Mouse (Mus musculus): ENCODE results near the gene Vps37c. TPM values are rescaled to one million over a fixed set of nuclear protein-coding genes. Genes with fewer than 3 reads are reported as not detected.
A peak's percentile ranks its signal among the peaks of the same experiment; 100 is the strongest.

Gene Vps37c
- polyA plus RNA-seq, 1 experiment from 2014 or later, result 36.1 TPM

DNA sequence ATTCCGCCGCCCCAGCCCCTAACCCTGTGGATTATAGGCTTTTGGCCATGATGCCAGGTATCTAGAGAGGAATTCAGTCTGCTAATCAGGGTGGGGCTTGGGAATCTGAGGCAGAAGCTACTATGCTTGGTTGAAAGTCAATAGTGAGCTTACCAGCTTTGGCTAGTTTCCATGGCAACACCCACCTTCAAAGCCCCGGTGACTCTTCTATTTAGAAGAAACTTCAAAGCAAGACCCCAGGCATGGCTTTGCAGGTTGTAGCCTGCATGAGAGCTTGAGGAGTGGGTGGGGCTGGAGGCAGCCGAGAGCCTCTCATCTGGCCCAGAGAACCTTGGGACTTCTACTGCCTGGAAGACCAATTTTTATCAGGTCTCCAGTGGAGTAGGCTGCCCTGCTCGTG is 35.1 kb downstream of the Vps37c start:
- Histone ChIP-seq H3K9me3 (no peaks in the 10 kb centered on the region), H3K4me3 (no peak overlapping the region), H3K36me3 (replicated peaks) (no peaks in the 10 kb centered on the region), H3K27me3 (ENCODE audit: poor library complexity, severe bottlenecking) (peaks cover 5% of the 10 kb centered on the region; the same call in 1 of the 2 replicates), H3K27ac (peak overlapping the region; percentile 65; the same call in 1 of the 2 replicates), H3K4me1 (peaks cover 48% of the 10 kb centered on the region)
- 29% methylated on average over 5 of the region's 5 CpGs for WGBS
- DNase-seq (ENCODE audit: extremely low spot score, low spot score), result no peak

DNA sequence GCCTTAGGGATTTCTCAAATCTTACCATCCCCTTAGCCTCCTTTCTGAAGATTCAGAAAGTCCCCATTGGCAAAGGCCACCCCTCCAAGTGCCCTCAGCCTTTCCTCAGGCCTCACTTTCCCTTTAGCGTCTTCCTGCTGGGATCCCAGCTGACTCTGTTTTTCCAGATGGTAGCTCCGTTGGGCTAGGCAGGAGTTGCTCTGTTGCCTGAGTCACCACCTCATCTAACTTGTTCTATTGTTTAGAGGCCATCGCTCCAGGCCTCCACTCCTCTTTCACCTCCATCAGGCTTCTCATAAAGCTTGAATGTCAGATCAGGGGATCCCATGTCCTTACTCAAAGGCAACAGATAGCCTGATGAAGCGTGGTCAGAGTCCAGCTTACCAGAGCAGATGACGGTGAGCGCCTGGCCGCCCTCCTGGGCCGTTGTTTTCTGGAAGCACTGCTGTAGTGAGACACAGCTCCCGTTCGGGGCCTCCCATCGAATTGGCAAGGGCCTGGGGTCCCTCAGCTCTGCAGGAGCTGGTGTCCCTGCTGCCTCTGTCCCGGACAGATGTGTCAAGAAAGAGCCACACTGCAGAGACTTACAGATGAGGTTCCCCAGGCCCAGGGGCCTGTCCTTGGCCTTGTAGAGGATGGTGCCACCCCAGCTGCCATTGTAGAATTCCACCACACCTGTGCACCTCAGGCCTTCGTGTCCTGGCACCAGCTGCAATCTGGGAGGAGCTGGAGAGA is 36.3 kb downstream of the Vps37c start:
- peak overlapping the region; percentile 48; the same call in 1 of the 2 replicates for H3K27ac ChIP-seq
- H3K4me3 ChIP-seq, result no peak overlapping the region
- peaks cover 41% of the 10 kb centered on the region for H3K4me1 ChIP-seq
- H3K36me3 ChIP-seq (replicated peaks), result no peaks in the 10 kb centered on the region
- no peaks in the 10 kb centered on the region for H3K9me3 ChIP-seq
- H3K27me3 ChIP-seq (ENCODE audit: poor library complexity, severe bottlenecking), result peaks cover 5% of the 10 kb centered on the region; the same call in 1 of the 2 replicates
- DNase-seq (ENCODE audit: extremely low spot score, low spot score), result no peak
- 80% methylated on average over 13 of the region's 13 CpGs for WGBS

DNA sequence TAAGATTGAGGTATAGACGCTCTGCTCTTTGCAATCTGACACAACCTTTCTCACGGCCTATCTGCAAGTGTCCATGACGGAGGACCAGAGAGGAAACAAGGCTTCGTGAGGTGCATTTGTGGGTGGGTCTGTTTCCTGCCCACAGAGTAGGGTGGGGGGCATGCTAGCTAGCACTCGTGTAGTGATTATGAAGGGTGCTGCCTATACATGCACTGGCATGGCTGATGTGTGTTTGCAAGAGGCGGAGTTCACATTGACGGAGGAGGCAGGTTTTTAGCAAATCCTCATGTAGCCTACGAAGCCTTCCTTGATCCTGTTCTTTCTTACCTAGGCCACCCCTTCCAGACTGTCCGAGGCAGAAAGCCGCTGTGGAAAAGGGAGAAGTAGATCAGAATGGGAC is 41.4 kb downstream of the Vps37c start:
- H3K36me3 ChIP-seq (replicated peaks), result no peaks in the 10 kb centered on the region
- no peak for DNase-seq (ENCODE audit: extremely low spot score, low spot score)
- H3K4me3 ChIP-seq, result no peak overlapping the region
- peaks cover 2% of the 10 kb centered on the region; the same call in 1 of the 2 replicates for H3K4me1 ChIP-seq
- no peaks in the 10 kb centered on the region for H3K9me3 ChIP-seq
- no peak overlapping the region for H3K27ac ChIP-seq
- no peaks in the 10 kb centered on the region for H3K27me3 ChIP-seq (ENCODE audit: poor library complexity, severe bottlenecking)
- 93% methylated on average over 10 of the region's 10 CpGs for WGBS

DNA sequence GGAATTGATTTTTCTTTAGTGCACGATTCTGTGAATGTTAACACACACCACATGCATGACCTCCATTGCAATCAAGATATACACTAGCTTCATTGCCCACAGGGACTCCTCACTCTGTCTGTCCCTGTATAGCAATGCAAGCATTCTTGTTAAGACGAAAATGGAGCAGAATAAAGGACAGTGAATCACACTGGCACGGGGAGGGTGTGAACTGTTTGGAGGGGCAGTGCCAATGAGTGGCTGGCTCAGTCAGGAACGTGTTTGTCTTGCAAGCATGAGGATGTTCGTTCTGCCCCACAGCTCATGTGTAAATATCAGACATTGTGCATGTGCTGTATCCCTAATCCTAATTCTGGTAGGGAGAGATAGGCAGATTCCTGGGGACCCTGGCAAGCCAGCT is 41.9 kb downstream of the Vps37c start:
- Histone ChIP-seq H3K4me3 (no peak overlapping the region), H3K27ac (no peak overlapping the region), H3K27me3 (ENCODE audit: poor library complexity, severe bottlenecking) (no peaks in the 10 kb centered on the region), H3K9me3 (no peaks in the 10 kb centered on the region), H3K36me3 (replicated peaks) (no peaks in the 10 kb centered on the region), H3K4me1 (no peaks in the 10 kb centered on the region)
- 85% methylated on average over 5 of the region's 5 CpGs for WGBS
- DNase-seq (ENCODE audit: extremely low spot score, low spot score), result no peak

DNA sequence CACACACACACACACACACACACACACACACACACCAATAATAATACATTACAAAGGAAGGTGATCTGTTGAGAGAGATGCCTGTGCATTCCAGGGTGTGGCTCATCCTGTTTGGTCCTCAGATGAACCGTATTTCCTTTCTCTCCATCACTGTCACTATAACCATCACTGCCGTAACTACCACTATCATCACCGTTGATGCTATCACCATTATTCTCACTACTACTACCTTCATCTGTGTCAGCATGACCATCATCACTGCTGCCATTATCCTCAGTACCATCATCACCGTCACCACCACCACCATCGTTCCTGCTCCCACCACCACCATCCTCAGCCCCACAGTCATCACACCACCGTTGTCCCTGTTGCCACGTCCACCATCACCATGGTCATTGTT is 43.4 kb downstream of the Vps37c start:
- Histone ChIP-seq H3K9me3 (no peaks in the 10 kb centered on the region), H3K27me3 (ENCODE audit: poor library complexity, severe bottlenecking) (no peaks in the 10 kb centered on the region), H3K4me3 (no peak overlapping the region), H3K27ac (no peak overlapping the region), H3K4me1 (no peaks in the 10 kb centered on the region), H3K36me3 (replicated peaks) (no peaks in the 10 kb centered on the region)
- 95% methylated on average over 7 of the region's 7 CpGs for WGBS
- DNase-seq (ENCODE audit: extremely low spot score, low spot score), result no peak

DNA sequence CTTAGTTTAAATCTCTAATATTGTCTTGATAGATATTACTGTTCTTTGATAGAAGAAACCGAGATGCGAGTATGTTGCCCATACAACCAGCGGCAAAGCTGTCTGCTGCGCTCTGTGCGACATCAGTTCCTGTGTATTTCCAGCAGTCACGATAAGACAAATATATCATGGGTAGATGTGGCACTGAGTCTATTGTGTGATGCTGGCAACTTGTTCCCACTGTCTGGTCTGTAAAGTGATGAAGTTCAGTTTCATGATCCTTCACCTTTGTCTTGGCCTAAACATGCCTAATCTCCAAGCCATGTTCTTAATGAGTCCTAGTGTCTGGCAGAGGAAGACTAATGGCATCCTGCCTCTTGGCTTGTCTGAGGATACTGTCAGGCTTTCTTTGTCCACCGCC is 44.2 kb downstream of the Vps37c start:
- 92% methylated on average over 7 of the region's 7 CpGs for WGBS
- H3K36me3 ChIP-seq (replicated peaks), result no peaks in the 10 kb centered on the region
- H3K9me3 ChIP-seq, result no peaks in the 10 kb centered on the region
- H3K27me3 ChIP-seq (ENCODE audit: poor library complexity, severe bottlenecking), result no peaks in the 10 kb centered on the region
- no peak overlapping the region for H3K27ac ChIP-seq
- no peak overlapping the region for H3K4me3 ChIP-seq
- no peaks in the 10 kb centered on the region for H3K4me1 ChIP-seq
- no peak for DNase-seq (ENCODE audit: extremely low spot score, low spot score)

DNA sequence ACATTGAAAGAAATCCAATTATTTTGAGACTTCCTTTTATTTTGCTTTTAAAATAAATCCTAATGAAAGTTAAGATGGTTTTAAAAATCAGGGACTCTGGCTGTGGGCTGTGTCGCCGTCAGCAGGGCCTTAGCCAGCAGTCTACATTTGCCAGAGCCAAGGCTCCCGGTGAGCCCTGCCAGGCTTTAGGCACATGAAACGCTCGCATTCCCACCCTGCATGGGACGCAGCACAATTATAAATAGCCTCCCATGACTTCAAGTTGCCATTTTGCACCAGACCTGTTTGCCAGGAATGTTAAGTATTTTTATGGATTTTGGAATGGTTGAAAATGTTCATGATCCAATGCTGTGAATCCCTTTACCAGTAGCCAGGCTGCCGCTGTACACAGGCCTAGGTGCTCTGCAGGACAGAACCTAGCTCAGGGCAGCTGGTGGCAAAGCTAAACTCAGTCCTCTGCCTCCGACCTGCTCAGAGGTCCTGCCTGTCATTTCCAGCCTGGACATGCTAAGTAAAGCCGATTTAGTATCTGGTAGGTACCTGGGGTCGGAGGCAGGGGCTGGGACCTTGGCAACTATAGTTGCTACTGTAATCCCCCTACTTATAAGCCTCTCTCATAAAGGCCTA is 45.1 kb downstream of the Vps37c start:
- H3K4me1 ChIP-seq, result no peaks in the 10 kb centered on the region
- no peak for DNase-seq (ENCODE audit: extremely low spot score, low spot score)
- no peak overlapping the region for H3K27ac ChIP-seq
- H3K36me3 ChIP-seq (replicated peaks), result no peaks in the 10 kb centered on the region
- H3K9me3 ChIP-seq, result no peaks in the 10 kb centered on the region
- no peak overlapping the region for H3K4me3 ChIP-seq
- no peaks in the 10 kb centered on the region for H3K27me3 ChIP-seq (ENCODE audit: poor library complexity, severe bottlenecking)
- 90% methylated on average over 10 of the region's 10 CpGs for WGBS

DNA sequence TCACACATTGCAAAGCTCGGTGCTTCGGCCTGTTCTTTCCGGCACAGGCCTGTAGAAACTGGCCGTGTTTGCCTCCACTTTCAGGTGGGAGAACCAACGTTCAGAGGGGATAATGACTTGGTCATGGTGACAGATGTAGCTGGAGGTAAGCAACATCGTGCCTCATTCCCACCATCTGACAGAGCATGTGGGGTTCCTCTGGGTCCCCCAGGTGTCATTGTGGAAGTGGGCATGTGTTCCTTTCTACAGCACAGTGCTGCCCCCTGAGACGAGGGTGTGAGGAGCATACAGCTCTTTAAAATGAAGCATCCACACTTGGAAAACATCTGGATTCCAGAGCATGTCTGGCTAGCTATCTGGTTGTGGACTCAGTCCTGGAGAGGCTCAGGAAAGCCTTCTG is 46.0 kb downstream of the Vps37c start:
- Histone ChIP-seq H3K36me3 (replicated peaks) (no peaks in the 10 kb centered on the region), H3K9me3 (no peaks in the 10 kb centered on the region), H3K4me3 (no peak overlapping the region), H3K4me1 (no peaks in the 10 kb centered on the region), H3K27ac (no peak overlapping the region), H3K27me3 (ENCODE audit: poor library complexity, severe bottlenecking) (no peaks in the 10 kb centered on the region)
- no peak for DNase-seq (ENCODE audit: extremely low spot score, low spot score)
- 90% methylated on average over 7 of the region's 7 CpGs for WGBS

DNA sequence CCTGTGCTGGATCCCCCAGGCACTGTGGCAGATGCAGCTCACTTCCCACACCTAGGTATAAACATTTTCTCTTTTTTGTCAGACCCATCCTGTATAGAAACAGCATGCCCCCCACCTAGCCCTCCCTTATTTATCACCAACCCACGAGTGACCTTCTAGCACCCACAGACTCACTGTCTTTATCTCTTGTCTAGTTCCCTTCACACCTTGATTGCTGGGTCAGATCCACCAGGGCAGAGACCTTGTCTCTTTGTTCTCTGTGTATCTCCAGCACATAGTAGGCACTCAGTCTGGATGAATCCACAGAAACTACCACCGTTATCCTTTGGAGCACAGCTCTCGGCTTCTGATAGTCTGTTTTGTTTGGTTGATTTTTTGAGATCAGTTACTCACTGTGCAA is 46.5 kb downstream of the Vps37c start:
- no peaks in the 10 kb centered on the region for H3K9me3 ChIP-seq
- no peak overlapping the region for H3K27ac ChIP-seq
- H3K27me3 ChIP-seq (ENCODE audit: poor library complexity, severe bottlenecking), result no peaks in the 10 kb centered on the region
- WGBS, result 96% methylated on average over 3 of the region's 3 CpGs
- H3K4me1 ChIP-seq, result no peaks in the 10 kb centered on the region
- H3K36me3 ChIP-seq (replicated peaks), result no peaks in the 10 kb centered on the region
- no peak overlapping the region for H3K4me3 ChIP-seq
- no peak for DNase-seq (ENCODE audit: extremely low spot score, low spot score)

DNA sequence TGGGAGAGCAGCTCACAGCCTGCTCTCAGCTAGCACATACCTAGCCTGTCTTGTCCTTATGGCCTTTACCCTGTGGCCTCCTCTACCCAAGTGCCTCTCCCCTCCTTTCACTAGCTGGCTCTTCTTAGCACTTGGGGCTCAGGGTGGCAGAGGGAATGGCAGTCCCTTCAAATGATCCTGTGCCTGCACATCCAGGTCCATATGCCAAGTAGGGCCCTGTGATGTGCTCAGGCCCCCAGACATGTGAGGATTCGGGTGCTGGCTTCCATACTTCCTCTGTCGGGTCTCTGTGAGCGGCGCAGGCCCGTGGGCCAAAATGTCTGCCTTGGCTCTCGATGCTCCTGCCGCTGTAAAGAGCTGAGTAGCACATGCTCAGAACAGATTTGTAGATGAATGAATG is 47.3 kb downstream of the Vps37c start:
- DNase-seq (ENCODE audit: extremely low spot score, low spot score), result no peak
- Histone ChIP-seq H3K4me1 (peaks cover 4% of the 10 kb centered on the region; the same call in 1 of the 2 replicates), H3K27ac (no peak overlapping the region), H3K27me3 (ENCODE audit: poor library complexity, severe bottlenecking) (no peaks in the 10 kb centered on the region), H3K9me3 (no peaks in the 10 kb centered on the region), H3K36me3 (replicated peaks) (no peaks in the 10 kb centered on the region), H3K4me3 (no peak overlapping the region)
- WGBS, result 96% methylated on average over 7 of the region's 7 CpGs

DNA sequence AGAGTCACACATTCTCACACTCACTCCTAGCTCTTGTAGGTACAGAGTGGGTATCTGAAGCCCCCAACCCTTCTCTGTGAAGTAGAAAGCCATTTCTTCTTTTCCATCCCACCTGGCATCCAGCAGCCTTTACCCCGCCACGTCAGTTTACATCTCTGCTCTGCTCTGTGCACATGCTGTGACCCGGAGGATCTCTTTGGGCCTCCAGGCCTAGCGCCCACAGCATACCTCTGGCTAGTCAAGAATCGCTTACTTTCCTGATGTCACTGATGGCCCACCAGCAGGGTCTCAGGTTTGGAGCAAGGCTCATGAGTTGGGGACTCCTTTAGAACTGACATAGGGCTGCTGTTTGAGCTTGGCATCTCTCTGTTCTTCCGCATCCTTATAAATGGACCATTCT is 49.5 kb downstream of the Vps37c start:
- Histone ChIP-seq H3K27ac (no peak overlapping the region), H3K4me1 (peaks cover 7% of the 10 kb centered on the region; the same call in 1 of the 2 replicates), H3K4me3 (no peak overlapping the region), H3K9me3 (no peaks in the 10 kb centered on the region), H3K36me3 (replicated peaks) (no peaks in the 10 kb centered on the region), H3K27me3 (ENCODE audit: poor library complexity, severe bottlenecking) (no peaks in the 10 kb centered on the region)
- DNase-seq (ENCODE audit: extremely low spot score, low spot score), result no peak
- WGBS, result 90% methylated on average over 6 of the region's 6 CpGs

DNA sequence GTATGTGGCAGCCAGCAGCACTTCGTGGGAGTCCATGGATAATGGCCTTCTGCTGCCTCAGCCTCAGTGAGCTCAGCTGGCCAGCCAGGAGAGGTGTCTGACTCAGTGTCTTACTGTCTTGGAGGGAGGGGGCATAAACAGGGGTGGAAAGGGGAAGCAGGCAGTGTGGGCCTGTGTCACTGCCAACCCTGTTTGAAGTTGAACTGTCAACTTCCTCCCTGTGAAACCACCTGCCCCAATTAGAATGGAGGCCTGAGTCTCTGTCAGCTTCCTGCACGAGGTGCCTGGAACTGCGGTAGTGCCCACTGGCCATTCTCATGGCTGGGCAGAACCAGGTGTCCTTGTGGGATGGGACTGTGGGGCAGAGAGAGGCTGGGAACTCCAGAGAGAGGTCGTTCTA is 50.3 kb downstream of the Vps37c start, which contains the start of gene Cd5:
Gene Cd5 (minus strand): TSS at position 192 of the 400 bp plus-strand sequence.
- no peaks in the 10 kb centered on the region for H3K9me3 ChIP-seq
- WGBS, result 78% methylated on average over 4 of the region's 4 CpGs
- DNase-seq (ENCODE audit: extremely low spot score, low spot score), result no peak
- no peaks in the 10 kb centered on the region for H3K27me3 ChIP-seq (ENCODE audit: poor library complexity, severe bottlenecking)
- H3K27ac ChIP-seq, result no peak within 1 kb of the TSS
- peaks cover 7% of the 10 kb centered on the region; the same call in 1 of the 2 replicates for H3K4me1 ChIP-seq
- no peak within 1 kb of the TSS for H3K4me3 ChIP-seq
- no peaks in the 10 kb centered on the region for H3K36me3 ChIP-seq (replicated peaks)

DNA sequence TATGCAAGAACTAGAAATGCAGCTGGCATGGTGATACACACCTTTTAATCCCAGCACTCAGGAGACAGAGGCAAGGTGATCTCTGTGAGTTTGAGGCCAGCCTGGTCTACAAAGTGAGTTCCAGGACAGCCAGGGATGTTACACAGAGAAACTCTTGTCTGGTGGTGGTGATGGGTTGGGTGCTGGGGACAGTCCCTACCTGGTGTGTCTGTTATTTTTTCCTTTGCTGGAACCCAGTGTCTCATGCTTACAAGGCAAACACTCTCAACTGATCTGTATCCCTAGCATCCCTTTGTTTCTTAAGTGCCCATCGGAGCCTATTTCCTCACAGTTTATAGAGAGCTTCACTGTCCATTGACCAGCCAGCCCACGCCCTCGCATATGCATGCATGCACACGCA is 51.4 kb downstream of the Vps37c start:
- 88% methylated on average over 4 of the region's 4 CpGs for WGBS
- Histone ChIP-seq H3K27ac (no peak overlapping the region), H3K4me1 (peaks cover 7% of the 10 kb centered on the region; the same call in 1 of the 2 replicates), H3K9me3 (no peaks in the 10 kb centered on the region), H3K27me3 (ENCODE audit: poor library complexity, severe bottlenecking) (no peaks in the 10 kb centered on the region), H3K4me3 (no peak overlapping the region), H3K36me3 (replicated peaks) (no peaks in the 10 kb centered on the region)
- no peak for DNase-seq (ENCODE audit: extremely low spot score, low spot score)
